Mouse (Mus musculus): ENCODE measurements around the gene Cuta. TPM values are rescaled to one million over a fixed set of nuclear protein-coding genes. Genes with fewer than 3 reads are reported as not detected.
A peak's percentile ranks its signal among the peaks of the same experiment; 100 is the strongest.

Gene Cuta
- polyA plus RNA-seq, 1 experiment: not detected

DNA sequence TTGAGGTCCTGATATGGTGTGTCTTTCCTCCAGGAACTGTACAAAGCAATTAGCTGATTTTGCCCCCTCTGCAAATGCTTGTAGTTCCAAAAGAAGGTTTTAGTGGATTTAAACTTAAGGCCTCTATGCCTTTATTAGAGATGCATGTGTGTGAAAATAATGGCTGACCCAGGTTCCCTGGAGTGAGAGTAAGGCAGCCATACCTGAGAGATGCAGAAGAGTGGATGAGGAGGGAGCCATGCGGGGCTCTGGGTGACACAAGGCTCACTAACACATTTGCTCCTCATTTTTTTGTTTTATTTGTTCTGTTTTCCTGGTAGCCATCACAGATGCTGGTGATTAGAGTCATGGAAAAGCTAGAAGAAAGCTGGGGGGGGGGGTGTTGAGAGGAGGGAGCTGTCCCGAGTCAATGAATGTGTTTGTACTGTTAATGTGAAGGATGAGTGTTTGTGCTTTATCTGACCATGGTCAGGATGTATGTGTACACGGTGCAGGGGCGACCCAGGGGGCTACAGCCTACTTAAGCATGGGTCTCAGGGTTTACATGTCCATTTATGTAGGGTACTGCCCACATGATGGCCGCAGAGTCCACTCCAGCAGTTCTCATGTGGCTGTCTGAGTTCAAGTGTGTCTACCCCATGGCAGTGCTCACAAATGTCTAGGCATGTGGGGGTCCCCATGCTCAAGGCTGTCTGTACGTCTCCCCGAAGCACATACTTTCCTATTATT, 11.4 kb upstream of the Cuta start:
- WGBS: 12% methylated on average over 7 of the region's 7 CpGs
- peak overlapping the region; percentile 82 for H3K27ac ChIP-seq (ENCODE audit: insufficient read depth, low read depth, low read length)
- no peak for TF ChIP-seq POLR2A (IDR thresholded peaks at IDR 0.05; ENCODE audit: insufficient read depth, low read depth, low read length)
- TF ChIP-seq CTCF (IDR thresholded peaks at IDR 0.05; ENCODE audit: insufficient read depth, low read depth, low read length): no peak
- peak overlapping the region; percentile 77 for H3K4me3 ChIP-seq (ENCODE audit: insufficient read depth, low read depth, low read length)
- peaks cover 59% of the 10 kb centered on the region for H3K4me1 ChIP-seq (ENCODE audit: control insufficient read depth, insufficient read depth, low read length)

- peaks cover 61% of the 10 kb centered on the region for H3K4me1 ChIP-seq (ENCODE audit: control insufficient read depth, insufficient read depth, low read length)
Measured at GRCm38 (mm10) chr17:26949866-26950265, 10.5 kb upstream of the Cuta start.

DNA sequence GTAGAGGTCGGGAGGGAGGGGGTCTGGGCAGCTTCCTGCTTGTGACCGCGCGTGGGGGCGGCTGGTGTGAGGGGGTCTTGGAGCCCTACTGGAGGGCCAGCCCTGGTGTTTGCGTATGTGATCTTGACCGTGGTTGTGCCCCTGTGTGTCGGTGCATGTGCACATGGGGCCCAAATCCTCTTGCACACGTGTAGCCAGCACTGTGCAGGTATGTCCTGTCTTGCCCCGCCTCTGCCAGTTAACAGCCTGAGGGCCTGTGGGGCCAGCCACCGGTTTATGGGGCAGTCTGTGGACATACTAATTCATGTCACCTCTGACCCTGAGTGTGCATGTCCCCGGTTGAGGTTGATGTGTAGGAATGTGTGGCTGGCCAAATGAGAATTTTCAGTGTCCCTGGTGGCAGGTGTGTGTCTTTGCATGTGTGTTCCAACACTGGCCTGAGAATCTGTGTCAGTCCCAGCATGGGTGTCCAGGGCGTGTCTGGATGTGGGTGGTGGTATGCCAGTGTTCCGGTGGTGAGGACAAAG, 9.7 kb upstream of the Cuta start:
- H3K27ac ChIP-seq (ENCODE audit: insufficient read depth, low read depth, low read length): peak overlapping the region; percentile 82
- 8% methylated on average over 13 of the region's 14 CpGs for WGBS

More at GRCm38 (mm10) chr17:26949866-26950265, 10.5 kb upstream of the Cuta start:
- H3K27ac ChIP-seq (ENCODE audit: insufficient read depth, low read depth, low read length): peak overlapping the region; percentile 82
- WGBS: 19% methylated on average over 5 of the region's 5 CpGs
- TF ChIP-seq POLR2A (IDR thresholded peaks at IDR 0.05; ENCODE audit: insufficient read depth, low read depth, low read length) (no peak), CTCF (IDR thresholded peaks at IDR 0.05; ENCODE audit: insufficient read depth, low read depth, low read length) (no peak)
- peak overlapping the region; percentile 77 for H3K4me3 ChIP-seq (ENCODE audit: insufficient read depth, low read depth, low read length)

GRCm38 (mm10) chr17:26948316-26949050, 9.1 kb upstream of the Cuta start:
- under 1% methylated on average over 66 of the region's 87 CpGs for WGBS

More for the DNA sequence above, 9.7 kb upstream of the Cuta start:
- TF ChIP-seq CTCF (IDR thresholded peaks at IDR 0.05; ENCODE audit: insufficient read depth, low read depth, low read length): no peak
- no peak for TF ChIP-seq POLR2A (IDR thresholded peaks at IDR 0.05; ENCODE audit: insufficient read depth, low read depth, low read length)
- Histone ChIP-seq H3K4me3 (ENCODE audit: insufficient read depth, low read depth, low read length) (peak overlapping the region; percentile 77), H3K4me1 (ENCODE audit: control insufficient read depth, insufficient read depth, low read length) (peaks cover 66% of the 10 kb centered on the region)

GRCm38 (mm10) chr17:26947231-26948100, 8.1 kb upstream of the Cuta start:
- Histone ChIP-seq H3K4me3 (ENCODE audit: insufficient read depth, low read depth, low read length) (peak overlapping the region; percentile 52), H3K27ac (ENCODE audit: insufficient read depth, low read depth, low read length) (peak overlapping the region; percentile 96), H3K4me1 (ENCODE audit: control insufficient read depth, insufficient read depth, low read length) (peaks cover 58% of the 10 kb centered on the region)
- TF ChIP-seq CTCF (IDR thresholded peaks at IDR 0.05; ENCODE audit: insufficient read depth, low read depth, low read length) (no peak), POLR2A (IDR thresholded peaks at IDR 0.05; ENCODE audit: insufficient read depth, low read depth, low read length) (no peak)
- 17% methylated on average over 12 of the region's 12 CpGs for WGBS

More at GRCm38 (mm10) chr17:26948316-26949050, 9.1 kb upstream of the Cuta start:
- Histone ChIP-seq H3K4me1 (ENCODE audit: control insufficient read depth, insufficient read depth, low read length) (peaks cover 68% of the 10 kb centered on the region), H3K27ac (ENCODE audit: insufficient read depth, low read depth, low read length) (peak overlapping the region; percentile 92), H3K4me3 (ENCODE audit: insufficient read depth, low read depth, low read length) (peak overlapping the region; percentile 77)
- TF ChIP-seq CTCF (IDR thresholded peaks at IDR 0.05; ENCODE audit: insufficient read depth, low read depth, low read length) (no peak), POLR2A (IDR thresholded peaks at IDR 0.05; ENCODE audit: insufficient read depth, low read depth, low read length) (0 out of 2 replicates have a peak, but pooled peaks have one; percentile 14)

DNA sequence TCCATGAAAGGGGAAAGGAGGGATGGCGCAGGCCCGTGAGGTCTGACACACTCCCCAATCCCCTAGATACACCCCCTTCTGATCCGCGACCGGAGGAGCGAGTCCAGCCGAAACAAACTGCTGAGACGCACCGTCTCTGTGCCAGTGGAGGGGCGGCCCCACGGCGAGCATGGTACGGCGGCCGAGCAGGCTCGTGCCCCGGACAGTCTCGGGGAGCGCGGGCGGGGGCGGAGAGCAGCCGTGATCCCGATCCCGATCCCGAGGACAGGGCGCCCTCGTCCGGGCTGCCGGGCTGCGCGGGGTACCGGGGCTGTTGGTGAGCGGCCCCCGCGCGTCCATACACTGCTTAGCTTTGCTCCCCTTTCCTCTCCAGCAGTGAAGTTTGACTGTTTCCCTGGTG, 7.2 kb upstream of the Cuta start:
- TF ChIP-seq CTCF (IDR thresholded peaks at IDR 0.05; ENCODE audit: insufficient read depth, low read depth, low read length) (no peak; the same call in 1 of the 2 replicates), POLR2A (IDR thresholded peaks at IDR 0.05; ENCODE audit: insufficient read depth, low read depth, low read length) (no peak)
- H3K4me3 ChIP-seq (ENCODE audit: insufficient read depth, low read depth, low read length): peak overlapping the region; percentile 52
- H3K27ac ChIP-seq (ENCODE audit: insufficient read depth, low read depth, low read length): peak overlapping the region; percentile 93
- WGBS: under 1% methylated on average over 37 of the region's 37 CpGs
- peaks cover 52% of the 10 kb centered on the region for H3K4me1 ChIP-seq (ENCODE audit: control insufficient read depth, insufficient read depth, low read length)

DNA sequence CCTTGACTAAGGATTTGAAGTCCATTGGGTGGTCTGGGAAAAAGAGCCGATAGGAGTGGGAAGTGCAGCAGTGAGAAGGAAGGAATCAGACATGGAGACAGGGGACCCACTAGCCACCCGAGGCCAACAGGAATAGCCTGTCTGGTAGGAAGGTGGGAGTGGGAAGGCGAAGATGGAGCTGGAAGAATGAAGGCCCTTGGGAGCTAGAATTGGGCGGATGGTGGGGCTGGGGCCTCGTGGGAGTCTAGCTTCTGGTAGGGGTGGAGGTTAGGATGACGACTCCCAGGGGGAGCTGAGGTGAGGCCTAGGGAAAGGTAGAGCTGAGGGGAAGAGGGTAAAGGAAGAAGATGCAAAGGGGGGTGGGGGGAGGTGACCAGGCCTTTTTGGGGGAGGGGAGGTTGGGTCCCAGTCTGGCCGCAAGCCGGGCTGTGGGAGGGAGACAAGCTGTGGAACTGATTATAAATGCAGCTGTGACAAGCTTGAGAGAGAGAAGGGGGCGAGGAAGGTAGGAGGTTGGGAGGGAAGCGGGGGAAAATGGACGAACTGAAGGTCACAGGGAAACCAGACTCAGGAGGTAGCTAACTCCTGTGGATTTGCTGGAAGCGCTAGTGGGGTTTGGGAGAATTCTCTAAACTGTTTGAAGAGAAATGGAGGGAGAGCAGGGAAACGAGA, 6.6 kb upstream of the Cuta start:
- TF ChIP-seq CTCF (IDR thresholded peaks at IDR 0.05; ENCODE audit: insufficient read depth, low read depth, low read length) (no peak), POLR2A (IDR thresholded peaks at IDR 0.05; ENCODE audit: insufficient read depth, low read depth, low read length) (no peak)
- Histone ChIP-seq H3K27ac (ENCODE audit: insufficient read depth, low read depth, low read length) (peak overlapping the region; percentile 93), H3K4me3 (ENCODE audit: insufficient read depth, low read depth, low read length) (peak overlapping the region; percentile 52), H3K4me1 (ENCODE audit: control insufficient read depth, insufficient read depth, low read length) (peaks cover 49% of the 10 kb centered on the region)
- 14% methylated on average over 13 of the region's 13 CpGs for WGBS
